Mouse (Mus musculus): ENCODE data around the gene Satb1.

GRCm38 (mm10) chr17:51829436-51829835 is 3.7 kb downstream of the Satb1 start:
- TF ChIP-seq CTCF (IDR thresholded peaks at IDR 0.05; ENCODE audit: insufficient read depth, low read depth, low read length), result no peak
- no peak for TF ChIP-seq POLR2A (IDR thresholded peaks at IDR 0.05; ENCODE audit: insufficient read depth, low read depth, low read length)

Data from olfactory bulb, adult 2 months (tissue).